In genomic region chr3:53308649-53309048, GRCm38 (mm10) we compare ENCODE assay signal across 22 mouse cellular contexts.
DNase-seq lines count a peak whose midpoint lies in the region; ATAC-seq and TF ChIP-seq lines count a peak whose summit lies in the region.
"Had no signal": no experiment of that assay in that cellular context is flagged by ENCODE, and none has a peak within 500 bp of the region (broad histone marks: within the 10 kb centered on the region; RNA-seq: fewer than 3 reads in every experiment).

No protein-coding gene starts in this region.

- H3K27ac ChIP-seq in heart, postnatal 0 days (ENCODE audit: low read depth): no peak overlapping the region
- no peak overlapping the region for H3K27ac ChIP-seq in lung, embryonic 14.5 days (ENCODE audit: low read depth)
- H3K27ac ChIP-seq: embryonic facial prominence, embryonic 13.5 days; hindbrain, embryonic 15.5 days; lung, embryonic 15.5 days; stomach, embryonic 15.5 days had no signal

- 56% methylated on average over 5 of the region's 5 CpGs for WGBS in heart, postnatal 0 days
- 56% methylated on average over 5 of the region's 5 CpGs for WGBS in lung, embryonic 14.5 days

- no peaks in the 10 kb centered on the region for H3K27me3 ChIP-seq in heart, postnatal 0 days (ENCODE audit: control insufficient read depth, insufficient read depth, low read length)
- H3K27me3 ChIP-seq in lung, embryonic 14.5 days (ENCODE audit: insufficient read depth, low read length): no peaks in the 10 kb centered on the region
- H3K27me3 ChIP-seq in E14TG2a.4 (ENCODE audit: insufficient read depth, low read length): no peaks in the 10 kb centered on the region
- no peaks in the 10 kb centered on the region for H3K27me3 ChIP-seq in splenic B cell, adult 2 months (ENCODE audit: control insufficient read depth, insufficient read depth, low read length, poor library complexity, severe bottlenecking)
- H3K27me3 ChIP-seq: embryonic facial prominence, embryonic 13.5 days; hindbrain, embryonic 15.5 days; lung, embryonic 15.5 days; megakaryocyte, embryonic 14.5 days; stomach, embryonic 15.5 days had no signal

- H3K9ac ChIP-seq in heart, postnatal 0 days (replicated peaks; ENCODE audit: low read depth, low read length): no peak overlapping the region
- H3K9ac ChIP-seq in lung, embryonic 14.5 days: no peak overlapping the region
- H3K9ac ChIP-seq: embryonic facial prominence, embryonic 13.5 days; hindbrain, embryonic 15.5 days; lung, embryonic 15.5 days; stomach, embryonic 15.5 days had no signal

- intact Hi-C loops in heart, postnatal 10 days (cut with DNase I): no loop called here

- no peaks in the 10 kb centered on the region for H3K4me1 ChIP-seq in heart, postnatal 0 days (ENCODE audit: control insufficient read depth, insufficient read depth)
- no peaks in the 10 kb centered on the region for H3K4me1 ChIP-seq in lung, embryonic 14.5 days (ENCODE audit: insufficient read depth)
- no peaks in the 10 kb centered on the region; the same call in 1 of the 2 replicates for H3K4me1 ChIP-seq in E14TG2a.4 (replicated peaks; ENCODE audit: low read depth, low read length)
- H3K4me1 ChIP-seq: embryonic facial prominence, embryonic 13.5 days; hindbrain, embryonic 15.5 days; lung, embryonic 15.5 days; megakaryocyte, embryonic 14.5 days; stomach, embryonic 15.5 days had no signal

- 0 out of 2 replicates have a peak, but pooled peaks have one; percentile 8 for TF ChIP-seq CTCF in heart, postnatal 0 days (IDR thresholded peaks at IDR 0.05; ENCODE audit: low read depth)
- 0 out of 2 replicates have a peak, but pooled peaks have one; percentile 22 for TF ChIP-seq CTCF in lung, embryonic 14.5 days (IDR thresholded peaks at IDR 0.05; ENCODE audit: low read depth)
- peak; percentile 51 for TF ChIP-seq CTCF in E14TG2a.4 (conservative IDR thresholded peaks at IDR 0.05; ENCODE audit: low read length)

- H3K4me2 ChIP-seq in heart, postnatal 0 days (ENCODE audit: low read depth, low read length): no peak overlapping the region
- no peak overlapping the region for H3K4me2 ChIP-seq in lung, embryonic 14.5 days
- H3K4me2 ChIP-seq: embryonic facial prominence, embryonic 13.5 days; hindbrain, embryonic 15.5 days; lung, embryonic 15.5 days; stomach, embryonic 15.5 days had no signal

- no peaks in the 10 kb centered on the region for H3K36me3 ChIP-seq in heart, postnatal 0 days (replicated peaks; ENCODE audit: control insufficient read depth, insufficient read depth, low read length)
- no peaks in the 10 kb centered on the region for H3K36me3 ChIP-seq in lung, embryonic 14.5 days (ENCODE audit: insufficient read depth)
- H3K36me3 ChIP-seq in E14TG2a.4 (ENCODE audit: insufficient read depth, low read length): no peaks in the 10 kb centered on the region
- no peaks in the 10 kb centered on the region for H3K36me3 ChIP-seq in splenic B cell, adult 2 months (ENCODE audit: control insufficient read depth, insufficient read depth, low read length, poor library complexity, severe bottlenecking)
- H3K36me3 ChIP-seq: embryonic facial prominence, embryonic 13.5 days; hindbrain, embryonic 15.5 days; lung, embryonic 15.5 days; stomach, embryonic 15.5 days had no signal

- no peak for DNase-seq in heart, postnatal 0 days (ENCODE audit: low spot score)
- DNase-seq in heart, postnatal 10 days: no peak
- DNase-seq in lung, embryonic 14.5 days: no peak
- DNase-seq in lung, postnatal 36 days: no peak
- DNase-seq in splenic B cell, adult 2 months (ENCODE audit: low read depth, low spot score): peak; percentile 40
- no peak for DNase-seq in testis, postnatal 10 days (ENCODE audit: low spot score)
- DNase-seq: adrenal gland, postnatal 36 days; cerebellum, adult 9-10 months; gastrocnemius, postnatal 10 days; heart, adult 18-20 months; kidney, adult 18-20 months; kidney, postnatal 14 days; spleen, adult 18-20 months; thymus, postnatal 36 days had no signal

- no peak overlapping the region for H3K4me3 ChIP-seq in heart, postnatal 0 days (ENCODE audit: low read depth, low read length)
- no peak overlapping the region for H3K4me3 ChIP-seq in lung, embryonic 14.5 days (ENCODE audit: low read depth, low read length)
- H3K4me3 ChIP-seq in E14TG2a.4 (replicated peaks; ENCODE audit: low read length): no peak overlapping the region
- H3K4me3 ChIP-seq: embryonic facial prominence, embryonic 13.5 days; hindbrain, embryonic 15.5 days; lung, embryonic 15.5 days; megakaryocyte, embryonic 14.5 days; stomach, embryonic 15.5 days had no signal

- no peak for ATAC-seq in heart, postnatal 0 days (ENCODE audit: insufficient read depth, low read depth)
- ATAC-seq in lung, embryonic 14.5 days (ENCODE audit: insufficient read depth): no peak
- ATAC-seq: activated CD4-positive, CD25-positive, alpha-beta regulatory T cell, adult 4 months; midbrain, embryonic 16.5 days had no signal

- no peak for TF ChIP-seq EP300 in heart, postnatal 0 days (IDR thresholded peaks at IDR 0.05; ENCODE audit: low read depth)

- no peaks in the 10 kb centered on the region; the same call in 1 of the 2 replicates for H3K9me3 ChIP-seq in heart, postnatal 0 days (replicated peaks; ENCODE audit: control insufficient read depth, low read length)
- no peaks in the 10 kb centered on the region for H3K9me3 ChIP-seq in lung, embryonic 14.5 days (ENCODE audit: low read depth, low read length)
- H3K9me3 ChIP-seq in E14TG2a.4 (ENCODE audit: low read length): peaks cover 9% of the 10 kb centered on the region; the same call in 1 of the 2 replicates
- H3K9me3 ChIP-seq: hindbrain, embryonic 15.5 days; lung, embryonic 15.5 days; stomach, embryonic 15.5 days had no signal
